Mouse (Mus musculus): ENCODE results near the gene Dhrs4.

DNA sequence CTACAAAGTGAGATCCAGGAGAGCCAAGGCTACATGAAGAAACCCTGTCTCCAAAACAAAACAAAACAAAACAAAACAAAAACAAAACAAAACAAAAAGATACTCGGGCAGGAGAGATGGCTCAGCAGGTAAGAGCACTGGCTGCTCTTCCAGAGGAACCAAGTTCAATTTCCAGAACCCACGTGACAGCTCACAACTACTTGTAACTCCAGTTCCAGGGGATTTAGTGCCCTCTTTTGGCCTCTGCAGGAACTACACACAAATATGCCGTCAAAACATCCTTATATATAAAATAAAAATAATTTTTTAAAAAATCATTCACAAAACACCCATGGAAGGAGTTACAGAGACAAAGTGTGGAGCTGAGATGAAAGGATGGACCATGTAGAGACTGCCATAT is 49.4 kb downstream of the Dhrs4 start:
- TF ChIP-seq MAX (IDR thresholded peaks at IDR 0.05; ENCODE audit: low read length) (peak; percentile 71), USF2 (IDR thresholded peaks at IDR 0.05; ENCODE audit: borderline replicate concordance in 1 of 2, insufficient read depth in 1 of 2, low read depth in 1 of 2, low read length in 2 of 2) (peak; percentile 29 to 77; a peak in 2 of 4 replicates), POLR2AphosphoS2 (IDR thresholded peaks at IDR 0.05; ENCODE audit: low read length) (no peak), MYC (IDR thresholded peaks at IDR 0.05; ENCODE audit: low read depth, low read length) (peak; percentile 63; the same call in 1 of the 2 replicates), SMC3 (IDR thresholded peaks at IDR 0.05; ENCODE audit: low read depth, low read length) (peak; percentile 62), HCFC1 (IDR thresholded peaks at IDR 0.05; ENCODE audit: low read depth, low read length) (0 out of 2 replicates have a peak, but pooled peaks have one; percentile 17), NRF1 (IDR thresholded peaks at IDR 0.05; ENCODE audit: insufficient read depth, low read depth, low read length, poor library complexity, severe bottlenecking) (no peak), POLR2A (IDR thresholded peaks at IDR 0.05; ENCODE audit: control insufficient read depth in 1 of 2, insufficient read depth in 1 of 2, low read depth in 1 of 2, low read length in 2 of 2, poor library complexity in 1 of 2) (no peak), JUND (IDR thresholded peaks at IDR 0.05; ENCODE audit: low read depth, low read length) (no peak), TAL1 (IDR thresholded peaks at IDR 0.05; ENCODE audit: low read length) (no peak), CTCF (IDR thresholded peaks at IDR 0.05 in 2 of 3, conservative IDR thresholded peaks at IDR 0.05 in 1 of 3; ENCODE audit: control insufficient read depth in 1 of 3, insufficient read depth in 1 of 3, low read depth in 2 of 3, low read length in 3 of 3, poor library complexity in 1 of 3, severe bottlenecking in 1 of 3) (peak; percentile 47 to 73 (median 54)), CHD1 (IDR thresholded peaks at IDR 0.05; ENCODE audit: low read depth, low read length) (no peak)

Measured in MEL (cell line).